ENCODE assay signal across 27 mouse cellular contexts in genomic region chr13:19626473-19626872, GRCm38 (mm10). TPM values are rescaled to one million over a fixed set of nuclear protein-coding genes. Genes with fewer than 3 reads are reported as not detected.
A peak's percentile ranks its signal among the peaks of the same experiment; 100 is the strongest.
DNase-seq lines count a peak whose midpoint lies in the region; ATAC-seq and TF ChIP-seq lines count a peak whose summit lies in the region.
"Had no signal": no experiment of that assay in that cellular context is flagged by ENCODE, and none has a peak within 500 bp of the region (broad histone marks: within the 10 kb centered on the region; RNA-seq: fewer than 3 reads in every experiment).

No protein-coding gene starts in this region.

- WGBS in intestine, postnatal 0 days: 79% methylated on average over 1 of the region's 1 CpGs

- peak overlapping the region; percentile 74; the same call in 1 of the 2 replicates for H3K4me3 ChIP-seq in gastrocnemius, adult 2 months
- H3K4me3 ChIP-seq in myocyte: no peak overlapping the region
- H3K4me3 ChIP-seq in intestine, postnatal 0 days (ENCODE audit: low read depth, low read length): no peak overlapping the region
- H3K4me3 ChIP-seq: embryonic facial prominence, embryonic 12.5 days; embryonic facial prominence, embryonic 15.5 days; heart, embryonic 15.5 days; hindbrain, embryonic 10.5 days; hindbrain, embryonic 13.5 days; intestine, embryonic 15.5 days had no signal

- intact Hi-C loops in gastrocnemius, adult 2 months (cut with DNase I): no loop called here

- H3K27me3 ChIP-seq in myocyte (ENCODE audit: control insufficient read depth, insufficient read depth, insufficient read length): no peaks in the 10 kb centered on the region
- peaks cover 17% of the 10 kb centered on the region for H3K27me3 ChIP-seq in intestine, postnatal 0 days (replicated peaks; ENCODE audit: control insufficient read depth, insufficient read depth, low read length)

- no peak for TF ChIP-seq CTCF in gastrocnemius, adult 2 months (IDR thresholded peaks at IDR 0.05)
- TF ChIP-seq CTCF in intestine, postnatal 0 days (IDR thresholded peaks at IDR 0.05; ENCODE audit: low read depth): no peak

- no peak overlapping the region for H3ac ChIP-seq in myocyte (ENCODE audit: control insufficient read depth, insufficient read length)

- 0 out of 2 replicates have a peak overlapping the region, but pooled peaks have one; percentile 5 for H3K27ac ChIP-seq in gastrocnemius, adult 2 months
- no peak overlapping the region for H3K27ac ChIP-seq in intestine, postnatal 0 days (ENCODE audit: low read depth, low read length)
- H3K27ac ChIP-seq: embryonic facial prominence, embryonic 12.5 days; embryonic facial prominence, embryonic 15.5 days; heart, embryonic 15.5 days; hindbrain, embryonic 10.5 days; hindbrain, embryonic 13.5 days; intestine, embryonic 15.5 days had no signal

- H3K36me3 ChIP-seq in myocyte (ENCODE audit: control insufficient read depth, insufficient read depth): no peaks in the 10 kb centered on the region
- no peaks in the 10 kb centered on the region for H3K36me3 ChIP-seq in intestine, postnatal 0 days (ENCODE audit: control insufficient read depth, insufficient read depth)
- H3K36me3 ChIP-seq: embryonic facial prominence, embryonic 12.5 days; embryonic facial prominence, embryonic 15.5 days; heart, embryonic 15.5 days; hindbrain, embryonic 10.5 days; hindbrain, embryonic 13.5 days; intestine, embryonic 15.5 days had no signal

- no peak for DNase-seq in gastrocnemius, adult 2 months
- DNase-seq in gastrocnemius, adult 18-20 months (ENCODE audit: low spot score): no peak
- peak; percentile 83 for DNase-seq in Muller cell, postnatal 12 days (ENCODE audit: inconsistent ontology term)
- DNase-seq in ovary, postnatal 36 days (ENCODE audit: low spot score): no peak
- DNase-seq: adrenal gland, adult 2 months; adrenal gland, postnatal 14 days; B cell, adult 2 months; cerebellum, adult 11 months; cerebellum, adult 2 months; cerebellum, adult 9-11 months; cerebellum, postnatal 25 days; forebrain, postnatal 0 days; gastrocnemius, postnatal 14 days; heart, postnatal 10 days; heart, postnatal 36 days had no signal

- TF ChIP-seq POLR2A in myocyte (IDR thresholded peaks at IDR 0.05; ENCODE audit: insufficient read length, low read depth): no peak

- no peaks in the 10 kb centered on the region for H3K9me3 ChIP-seq in intestine, postnatal 0 days (ENCODE audit: control insufficient read depth)
- H3K9me3 ChIP-seq: embryonic facial prominence, embryonic 12.5 days; embryonic facial prominence, embryonic 15.5 days; heart, embryonic 15.5 days; hindbrain, embryonic 10.5 days; hindbrain, embryonic 13.5 days; intestine, embryonic 15.5 days had no signal

- ATAC-seq in intestine, postnatal 0 days: no peak
- ATAC-seq: forebrain, embryonic 14.5 days; forebrain, postnatal 0 days; hindbrain, embryonic 16.5 days; intestine, embryonic 15.5 days had no signal

- peaks cover 7% of the 10 kb centered on the region; the same call in 1 of the 2 replicates for H3K4me1 ChIP-seq in intestine, postnatal 0 days (replicated peaks; ENCODE audit: control insufficient read depth, insufficient read depth, low read length)

- H3K9ac ChIP-seq in intestine, postnatal 0 days (ENCODE audit: low read depth, low read length): no peak overlapping the region
- H3K9ac ChIP-seq: embryonic facial prominence, embryonic 12.5 days; embryonic facial prominence, embryonic 15.5 days; forebrain, postnatal 0 days; heart, embryonic 15.5 days; hindbrain, embryonic 13.5 days; intestine, embryonic 15.5 days had no signal

- peak overlapping the region; percentile 28 for H3K4me2 ChIP-seq in myocyte (ENCODE audit: low read depth)
- H3K4me2 ChIP-seq in intestine, postnatal 0 days (replicated peaks; ENCODE audit: low read depth): no peak overlapping the region
- H3K4me2 ChIP-seq: embryonic facial prominence, embryonic 12.5 days; embryonic facial prominence, embryonic 15.5 days; heart, embryonic 11.5 days; heart, embryonic 15.5 days; hindbrain, embryonic 13.5 days; intestine, embryonic 15.5 days had no signal

- no peaks in the 10 kb centered on the region for H3K79me2 ChIP-seq in myocyte (ENCODE audit: control insufficient read depth, insufficient read depth)

TF ChIP-seq in myocyte, 11 proteins besides CTCF, POLR2A, EP300 and RAD21:
- no peak for TF ChIP-seq E2F4 (IDR thresholded peaks at IDR 0.05; ENCODE audit: insufficient read depth)
- TF ChIP-seq MAX (IDR thresholded peaks at IDR 0.05; ENCODE audit: low read depth): no peak
- no peak for TF ChIP-seq MYOD1 (IDR thresholded peaks at IDR 0.05; ENCODE audit: control insufficient read depth in 1 of 3, insufficient read length in 2 of 3, low read depth in 2 of 3)
- no peak for TF ChIP-seq TCF12 (IDR thresholded peaks at IDR 0.05; ENCODE audit: insufficient read depth, poor library complexity, severe bottlenecking)
- TF ChIP-seq SRF (IDR thresholded peaks at IDR 0.05; ENCODE audit: control insufficient read depth, insufficient read length, low read depth): no peak
- no peak for TF ChIP-seq REST (IDR thresholded peaks at IDR 0.05; ENCODE audit: insufficient read depth, insufficient read length)

RNA-seq across cellular contexts. Expression of gene Sfrp4, which starts 3.6 kb away (rescaled TPM):
- total RNA-seq in gastrocnemius, adult 2 months (2021): 1 to 10 TPM; 2.4 to 4.2 TPM
- total RNA-seq in gastrocnemius, adult 18-20 months (2021): 1 to 10 TPM; 1.8 to 3.6 TPM
- 1.1 TPM for polyA plus RNA-seq in myocyte (2012; fragmentation: generic; extraction: Trizol)
- 0.30 and 0.71 TPM in 2 replicates for polyA plus RNA-seq in intestine, postnatal 0 days (2015; fragmentation: Nextera tagmentation; extraction: Ambion mirVana)

RNA-seq across cellular contexts. Expression of gene Epdr1, which starts 6.7 kb away (rescaled TPM):
- 100 to 1,000 TPM in 1 of 2 experiments, 10 to 100 TPM in 1; 90.3 to 139 TPM for total RNA-seq in gastrocnemius, adult 2 months (2021)
- 100 to 1,000 TPM; 111 to 112 TPM for total RNA-seq in gastrocnemius, adult 18-20 months (2021)
- polyA plus RNA-seq in myocyte (2012; fragmentation: generic; extraction: Trizol): 26.8 TPM
- polyA plus RNA-seq in intestine, postnatal 0 days (2015; fragmentation: Nextera tagmentation; extraction: Ambion mirVana): 10.8 TPM in 2 replicates
- total RNA-seq: MEL had no signal
